Mouse (Mus musculus) ES-Bruce4 (cell line): Measurements from ENCODE around the gene Eepd1. TPM values are rescaled to one million over a fixed set of nuclear protein-coding genes. Genes with fewer than 3 reads are reported as not detected.

Experiments used
- H3K27ac ChIP-seq: 2 replicates; pipeline ENCODE4 v1.5.1; 2012; ENCODE audit warnings: low read length, inconsistent platforms; ENCODE audit not compliant: insufficient read depth
- H3K27me3 ChIP-seq: 2 replicates; pipeline ENCODE4 v1.6.1; 2012; ENCODE audit warnings: mild to moderate bottlenecking, low read length, inconsistent platforms; ENCODE audit not compliant: control insufficient read depth, poor library complexity, insufficient read depth, severe bottlenecking
- H3K36me3 ChIP-seq: 2 replicates; pipeline ENCODE4 v1.6.1; 2012; ENCODE audit warnings: inconsistent platforms, mild to moderate bottlenecking, low read length, moderate library complexity; ENCODE audit not compliant: control insufficient read depth, poor library complexity, insufficient read depth, severe bottlenecking
- H3K4me1 ChIP-seq: one replicate; pipeline ENCODE4 v1.8.1; 2011; ENCODE audit warnings: low read length; ENCODE audit not compliant: control insufficient read depth, insufficient read depth
- H3K4me3 ChIP-seq: 2 replicates; pipeline ENCODE4 v1.5.1; 2011; ENCODE audit warnings: low read depth, mild to moderate bottlenecking, low read length
- H3K9ac ChIP-seq: 2 replicates; pipeline ENCODE4 v1.6.1; 2012; ENCODE audit warnings: low read depth, mild to moderate bottlenecking, inconsistent platforms; ENCODE audit not compliant: poor library complexity, severe bottlenecking
- H3K9me3 ChIP-seq: replicated peaks from 2 replicates; pipeline ENCODE4 v1.6.1; 2012; ENCODE audit warnings: mild to moderate bottlenecking, low read length, inconsistent platforms; ENCODE audit not compliant: control insufficient read depth, poor library complexity, insufficient read depth, severe bottlenecking
- CTCF ChIP-seq: IDR thresholded peaks from one replicate; pipeline ENCODE4 v1.8.1; 2011; ENCODE audit warnings: low read depth, low read length
- EP300 ChIP-seq: IDR thresholded peaks from 2 replicates; pipeline ENCODE4 v1.6.1; 2011; ENCODE audit warnings: low read depth, low read length; ENCODE audit not compliant: insufficient read depth
- POLR2A ChIP-seq: IDR thresholded peaks from one replicate; pipeline ENCODE4 v1.8.1; 2011; ENCODE audit warnings: low read length; ENCODE audit not compliant: insufficient read depth
- polyA plus RNA-seq: library from polyadenylated mRNA; stranded (reverse); fragments of >200 nt; gene quantifications from 2 replicates; pipeline ENCODE4 v1.2.4, GENCODE M21; 2011; ENCODE audit warnings: low read depth; ENCODE audit not compliant: missing spikeins, insufficient read depth, insufficient read length

Eepd1 gene
- polyA plus RNA-seq, 1 experiment: 1.6 TPM

DNA sequence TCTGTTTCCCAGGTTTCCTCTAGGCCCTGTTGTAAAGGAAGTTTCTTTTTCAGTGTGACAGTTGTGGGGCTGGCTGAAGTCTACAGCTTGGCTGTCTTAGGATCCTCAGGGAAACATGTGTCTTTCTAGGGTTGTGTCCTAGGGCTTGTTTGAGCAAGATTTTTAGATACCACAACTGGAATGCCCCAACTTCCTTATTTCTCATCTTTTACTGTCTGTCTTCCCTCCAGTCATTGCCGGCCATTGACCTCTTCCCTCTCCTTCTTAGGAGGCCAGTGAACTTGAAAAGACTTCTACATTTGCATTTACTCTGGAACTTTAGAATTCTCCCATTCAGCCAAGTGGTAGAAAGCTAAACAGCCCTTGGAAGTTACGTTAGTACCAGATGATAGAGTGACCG lies 27.5 kb downstream of the Eepd1 start:
- Histone ChIP-seq H3K9me3 (no peaks in the 10 kb centered on the region), H3K27me3 (no peaks in the 10 kb centered on the region), H3K27ac (no peak overlapping the region), H3K4me3 (no peak overlapping the region), H3K9ac (no peak overlapping the region), H3K36me3 (no peaks in the 10 kb centered on the region), H3K4me1 (no peaks in the 10 kb centered on the region)
- TF ChIP-seq CTCF (no peak), POLR2A (no peak), EP300 (no peak)

DNA sequence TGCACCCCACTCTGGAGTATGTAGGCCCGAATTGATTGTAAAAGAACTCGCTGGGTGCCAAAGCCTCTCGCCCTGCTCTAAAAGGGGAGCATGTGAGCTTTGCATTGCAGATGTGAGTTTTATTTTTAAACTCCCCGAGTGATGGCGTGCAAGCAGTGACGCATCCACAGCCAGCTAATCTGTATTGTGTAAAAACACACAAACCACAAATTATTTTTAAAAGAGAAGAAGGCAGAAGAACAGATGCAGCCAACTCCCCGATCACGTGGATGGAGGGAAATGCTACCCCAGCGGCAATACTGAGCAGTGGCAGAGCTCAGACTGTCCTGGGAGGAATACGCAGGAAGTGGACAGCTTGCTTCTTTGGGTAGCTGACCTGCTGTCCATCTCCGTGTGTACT lies 29.2 kb downstream of the Eepd1 start:
- no peaks in the 10 kb centered on the region for H3K4me1 ChIP-seq
- no peak overlapping the region for H3K27ac ChIP-seq
- no peak overlapping the region for H3K9ac ChIP-seq
- no peaks in the 10 kb centered on the region for H3K27me3 ChIP-seq
- no peak overlapping the region for H3K4me3 ChIP-seq
- TF ChIP-seq CTCF (no peak), POLR2A (no peak), EP300 (no peak)
- H3K36me3 ChIP-seq: no peaks in the 10 kb centered on the region
- H3K9me3 ChIP-seq: no peaks in the 10 kb centered on the region

DNA sequence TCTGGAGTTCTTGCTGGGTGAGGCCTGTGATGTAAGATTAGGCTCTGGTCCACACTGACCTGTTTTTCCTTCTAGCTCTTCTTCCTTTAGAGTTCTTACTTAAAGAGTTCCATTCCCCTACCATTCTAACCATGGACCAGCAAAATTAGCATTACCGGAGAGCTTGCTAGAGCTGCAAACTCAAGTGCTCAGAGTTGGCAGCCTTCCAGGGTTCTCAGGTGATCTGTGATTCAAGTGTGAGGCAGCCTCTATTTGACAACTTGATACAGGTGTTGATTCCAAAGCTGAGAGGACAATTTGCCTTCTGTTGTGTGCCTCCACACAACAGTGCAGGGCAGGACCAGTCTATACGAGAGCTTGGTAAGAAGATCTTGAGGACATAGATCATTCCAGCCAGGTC lies 31.7 kb downstream of the Eepd1 start:
- Histone ChIP-seq H3K9ac (no peak overlapping the region), H3K4me3 (no peak overlapping the region), H3K9me3 (no peaks in the 10 kb centered on the region), H3K27me3 (no peaks in the 10 kb centered on the region), H3K4me1 (no peaks in the 10 kb centered on the region), H3K27ac (no peak overlapping the region), H3K36me3 (no peaks in the 10 kb centered on the region)
- TF ChIP-seq CTCF (no peak), POLR2A (no peak), EP300 (no peak)

DNA sequence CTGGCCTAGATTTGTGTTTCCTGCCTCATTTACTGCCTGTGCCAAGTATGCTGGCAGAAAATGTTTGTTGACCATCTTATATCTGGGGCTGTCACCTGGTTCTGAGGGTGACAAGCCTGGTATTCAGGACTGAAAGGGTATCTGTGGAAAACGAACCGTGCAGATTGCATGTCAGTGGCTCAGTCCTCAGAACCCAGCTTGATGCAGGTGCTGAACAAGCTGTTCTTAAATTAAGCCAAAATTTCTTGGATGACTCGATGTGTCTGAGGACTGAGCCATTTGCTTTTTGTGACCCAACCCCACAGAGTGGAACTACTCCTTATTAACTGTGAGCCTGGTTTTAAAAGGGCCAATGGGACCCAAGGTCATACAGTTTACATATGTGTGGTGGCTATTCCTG lies 32.2 kb downstream of the Eepd1 start:
- TF ChIP-seq EP300: no peak
- TF ChIP-seq CTCF: no peak
- no peak for TF ChIP-seq POLR2A
- H3K27ac ChIP-seq: no peak overlapping the region
- H3K36me3 ChIP-seq: no peaks in the 10 kb centered on the region
- H3K4me1 ChIP-seq: no peaks in the 10 kb centered on the region
- H3K27me3 ChIP-seq: no peaks in the 10 kb centered on the region
- no peaks in the 10 kb centered on the region for H3K9me3 ChIP-seq
- no peak overlapping the region for H3K4me3 ChIP-seq
- H3K9ac ChIP-seq: no peak overlapping the region

DNA sequence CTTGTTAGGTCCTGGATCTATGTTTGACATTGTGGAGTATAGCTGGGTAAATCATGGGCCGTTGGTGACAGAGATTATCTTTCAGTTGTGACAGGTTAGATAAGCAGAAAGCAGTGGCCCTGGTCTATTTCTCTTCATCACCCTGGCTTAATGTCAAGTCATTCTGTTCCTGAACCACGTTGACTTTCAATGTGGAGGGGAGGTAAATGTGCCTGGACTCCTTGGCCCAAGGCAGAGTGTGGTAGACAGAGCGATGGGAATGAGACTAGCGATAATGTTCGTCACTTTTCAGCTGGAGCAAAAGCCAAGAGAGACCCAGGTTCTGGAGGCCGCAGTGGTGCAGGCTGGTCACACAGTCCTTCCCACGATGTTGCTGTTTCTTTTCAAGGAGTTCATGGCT lies 35.3 kb downstream of the Eepd1 start:
- Histone ChIP-seq H3K36me3 (no peaks in the 10 kb centered on the region), H3K9ac (no peak overlapping the region), H3K27me3 (no peaks in the 10 kb centered on the region), H3K9me3 (no peaks in the 10 kb centered on the region), H3K4me3 (no peak overlapping the region), H3K27ac (no peak overlapping the region), H3K4me1 (no peaks in the 10 kb centered on the region)
- no peak for TF ChIP-seq POLR2A

DNA sequence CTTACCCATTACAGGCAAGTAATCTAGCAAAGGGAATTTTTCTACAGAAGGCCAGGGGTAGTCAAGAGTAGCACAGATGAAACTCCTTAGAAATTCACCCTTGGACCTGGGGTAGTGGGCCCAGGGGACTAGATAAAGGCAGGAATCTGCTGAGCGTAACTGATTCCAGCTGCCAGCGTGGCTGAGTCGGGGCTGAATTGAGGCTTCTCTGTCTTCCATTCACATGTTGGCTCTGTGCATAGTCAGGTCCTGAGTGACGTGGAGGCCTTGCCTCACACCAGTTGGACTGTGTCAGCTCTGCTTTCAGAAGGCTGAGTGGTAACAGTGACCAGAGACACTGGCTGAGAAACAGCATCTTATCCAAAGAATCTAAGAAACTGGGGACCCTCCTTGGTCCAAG lies 36.6 kb downstream of the Eepd1 start:
- no peaks in the 10 kb centered on the region for H3K9me3 ChIP-seq
- H3K27ac ChIP-seq: no peak overlapping the region
- no peaks in the 10 kb centered on the region for H3K4me1 ChIP-seq
- H3K27me3 ChIP-seq: no peaks in the 10 kb centered on the region
- H3K36me3 ChIP-seq: no peaks in the 10 kb centered on the region
- no peak overlapping the region for H3K9ac ChIP-seq
- no peak overlapping the region for H3K4me3 ChIP-seq
- TF ChIP-seq POLR2A: no peak
- TF ChIP-seq CTCF: no peak
- TF ChIP-seq EP300: no peak

DNA sequence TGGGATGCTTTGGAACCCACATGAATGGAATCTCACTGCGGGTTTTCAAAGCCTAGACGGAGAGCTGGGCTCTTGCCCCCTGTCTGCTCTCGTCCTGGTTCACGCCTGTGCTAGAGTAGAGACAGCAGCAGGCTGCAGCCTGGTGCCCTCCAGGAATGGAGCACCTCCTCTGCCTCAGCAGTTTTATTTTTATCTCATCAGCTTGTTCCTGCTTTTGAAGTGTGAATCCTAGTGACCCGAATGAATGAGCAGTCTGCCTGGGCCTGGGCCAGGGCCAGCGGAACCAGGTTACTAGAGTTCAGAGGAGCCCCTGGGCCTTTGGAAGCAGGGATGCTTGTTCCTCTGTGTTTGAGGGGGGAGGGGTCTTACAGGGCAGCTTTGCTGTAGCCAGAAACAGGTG lies 37.8 kb downstream of the Eepd1 start:
- TF ChIP-seq POLR2A (no peak), CTCF (no peak), EP300 (no peak)
- H3K4me3 ChIP-seq: no peak overlapping the region
- H3K27ac ChIP-seq: no peak overlapping the region
- H3K9ac ChIP-seq: no peak overlapping the region
- H3K9me3 ChIP-seq: no peaks in the 10 kb centered on the region
- no peaks in the 10 kb centered on the region for H3K27me3 ChIP-seq
- H3K4me1 ChIP-seq: no peaks in the 10 kb centered on the region
- H3K36me3 ChIP-seq: no peaks in the 10 kb centered on the region
